Mouse (Mus musculus) ES-Bruce4 (cell line): ENCODE results near the gene Nmb. TPM values are rescaled to one million over a fixed set of nuclear protein-coding genes. Genes with fewer than 3 reads are reported as not detected.

Experiments
- H3K27ac ChIP-seq: 2 replicates; pipeline ENCODE4 v1.5.1; 2012; ENCODE audit warnings: low read length, inconsistent platforms; ENCODE audit not compliant: insufficient read depth
- H3K27me3 ChIP-seq: 2 replicates; pipeline ENCODE4 v1.6.1; 2012; ENCODE audit warnings: mild to moderate bottlenecking, low read length, inconsistent platforms; ENCODE audit not compliant: control insufficient read depth, poor library complexity, insufficient read depth, severe bottlenecking
- H3K36me3 ChIP-seq: 2 replicates; pipeline ENCODE4 v1.6.1; 2012; ENCODE audit warnings: inconsistent platforms, mild to moderate bottlenecking, low read length, moderate library complexity; ENCODE audit not compliant: control insufficient read depth, poor library complexity, insufficient read depth, severe bottlenecking
- H3K4me1 ChIP-seq: one replicate; pipeline ENCODE4 v1.8.1; 2011; ENCODE audit warnings: low read length; ENCODE audit not compliant: control insufficient read depth, insufficient read depth
- H3K4me3 ChIP-seq: 2 replicates; pipeline ENCODE4 v1.5.1; 2011; ENCODE audit warnings: low read depth, mild to moderate bottlenecking, low read length
- H3K9ac ChIP-seq: 2 replicates; pipeline ENCODE4 v1.6.1; 2012; ENCODE audit warnings: low read depth, mild to moderate bottlenecking, inconsistent platforms; ENCODE audit not compliant: poor library complexity, severe bottlenecking
- H3K9me3 ChIP-seq: replicated peaks from 2 replicates; pipeline ENCODE4 v1.6.1; 2012; ENCODE audit warnings: mild to moderate bottlenecking, low read length, inconsistent platforms; ENCODE audit not compliant: control insufficient read depth, poor library complexity, insufficient read depth, severe bottlenecking
- CTCF ChIP-seq: IDR thresholded peaks from one replicate; pipeline ENCODE4 v1.8.1; 2011; ENCODE audit warnings: low read depth, low read length
- EP300 ChIP-seq: IDR thresholded peaks from 2 replicates; pipeline ENCODE4 v1.6.1; 2011; ENCODE audit warnings: low read depth, low read length; ENCODE audit not compliant: insufficient read depth
- POLR2A ChIP-seq: IDR thresholded peaks from one replicate; pipeline ENCODE4 v1.8.1; 2011; ENCODE audit warnings: low read length; ENCODE audit not compliant: insufficient read depth
- polyA plus RNA-seq: library from polyadenylated mRNA; stranded (reverse); fragments of >200 nt; gene quantifications from 2 replicates; pipeline ENCODE4 v1.2.4, GENCODE M21; 2011; ENCODE audit warnings: low read depth; ENCODE audit not compliant: missing spikeins, insufficient read depth, insufficient read length

Gene Nmb
- polyA plus RNA-seq, 1 experiment: 5.2 TPM

- Histone ChIP-seq H3K36me3 (0 out of 2 replicates have a peak, but pooled peaks cover 2% of the 10 kb centered on the region), H3K4me1 (no peaks in the 10 kb centered on the region), H3K9ac (no peak overlapping the region), H3K9me3 (no peaks in the 10 kb centered on the region), H3K27ac (no peak overlapping the region), H3K4me3 (no peak overlapping the region), H3K27me3 (no peaks in the 10 kb centered on the region)
- no peak for TF ChIP-seq POLR2A
- TF ChIP-seq CTCF: no peak
- no peak for TF ChIP-seq EP300
Measured at GRCm38 (mm10) chr7:80903625-80904422, 1.1 kb downstream of the Nmb start.

- TF ChIP-seq POLR2A (no peak), CTCF (no peak), EP300 (no peak)
- peak overlapping the region; percentile 39 for H3K9ac ChIP-seq
- peaks cover 9% of the 10 kb centered on the region for H3K36me3 ChIP-seq
- no peak overlapping the region for H3K27ac ChIP-seq
- no peaks in the 10 kb centered on the region for H3K9me3 ChIP-seq
- H3K4me3 ChIP-seq: peak overlapping the region; percentile 94
- no peaks in the 10 kb centered on the region for H3K27me3 ChIP-seq
- no peaks in the 10 kb centered on the region for H3K4me1 ChIP-seq
Measured at GRCm38 (mm10) chr7:80901541-80902274, 3.2 kb downstream of the Nmb start.

DNA sequence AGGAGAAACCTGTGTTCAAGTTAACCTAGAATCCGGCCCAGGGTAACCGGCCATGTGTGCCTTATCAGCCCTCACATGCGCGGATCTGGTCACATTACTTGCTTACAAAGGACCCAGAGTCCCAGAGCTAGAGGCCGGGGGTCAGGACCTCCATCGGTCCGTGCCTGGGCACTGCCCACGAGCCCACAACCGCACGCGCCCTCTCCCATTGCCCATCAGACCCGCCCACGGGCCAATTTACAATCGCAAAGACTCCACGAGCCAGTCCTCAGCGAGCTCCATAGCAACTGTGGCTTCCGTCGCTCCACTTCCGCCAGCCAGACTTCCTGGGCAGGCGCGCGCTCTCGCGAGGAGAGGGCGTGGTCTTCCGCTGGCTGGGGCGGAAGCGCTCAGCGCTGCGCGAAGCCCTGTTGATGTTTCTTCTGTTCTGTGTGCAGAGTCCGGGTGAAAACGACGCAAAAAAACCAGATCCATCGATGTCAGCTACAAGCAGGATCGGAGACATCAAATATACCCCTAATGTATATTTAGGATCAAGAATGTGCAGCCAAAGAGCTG lies 3.9 kb downstream of the Nmb start, which contains the start of gene Wdr73:
Gene Wdr73 (minus strand): TSS at position 326 of the 558 bp plus-strand sequence.
- Histone ChIP-seq H3K27ac (no peak within 1 kb of the TSS), H3K9ac (peak within 1 kb of the TSS; percentile 84), H3K36me3 (peaks cover 14% of the 10 kb centered on the region), H3K27me3 (no peaks in the 10 kb centered on the region), H3K4me3 (peak within 1 kb of the TSS; percentile 94), H3K4me1 (no peaks in the 10 kb centered on the region), H3K9me3 (no peaks in the 10 kb centered on the region)
- TF ChIP-seq POLR2A (peak; percentile 84), EP300 (no peak)

GRCm38 (mm10) chr7:80897721-80898120 lies 7.2 kb downstream of the Nmb start:
- Histone ChIP-seq H3K36me3 (peaks cover 33% of the 10 kb centered on the region), H3K4me3 (no peak overlapping the region), H3K4me1 (no peaks in the 10 kb centered on the region), H3K9ac (no peak overlapping the region), H3K9me3 (no peaks in the 10 kb centered on the region), H3K27ac (no peak overlapping the region), H3K27me3 (no peaks in the 10 kb centered on the region)
- TF ChIP-seq CTCF: no peak
- no peak for TF ChIP-seq POLR2A
- no peak for TF ChIP-seq EP300

DNA sequence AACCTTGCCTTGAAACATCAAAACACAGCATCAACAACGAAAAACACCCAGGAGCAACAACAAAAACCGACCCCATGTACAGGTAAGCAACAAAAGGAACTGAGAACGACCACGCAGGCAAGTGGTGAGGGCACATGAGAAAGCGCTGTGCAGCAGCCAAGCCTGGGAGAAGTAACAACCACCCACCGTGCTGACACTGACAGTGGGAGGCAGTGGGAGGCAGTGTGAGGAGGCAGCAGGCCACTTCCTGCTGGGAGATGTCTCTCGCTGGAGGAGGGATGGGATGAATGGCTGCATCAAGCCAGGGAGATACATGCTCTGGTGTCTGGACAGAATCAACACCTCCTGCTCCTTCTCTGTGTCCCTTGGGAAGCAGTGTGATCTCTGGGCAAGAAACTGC lies 7.7 kb downstream of the Nmb start:
- Histone ChIP-seq H3K9ac (no peak overlapping the region), H3K9me3 (no peaks in the 10 kb centered on the region), H3K27me3 (no peaks in the 10 kb centered on the region), H3K27ac (no peak overlapping the region), H3K4me3 (no peak overlapping the region), H3K4me1 (no peaks in the 10 kb centered on the region), H3K36me3 (peaks cover 37% of the 10 kb centered on the region)
- no peak for TF ChIP-seq EP300
- TF ChIP-seq POLR2A: no peak
- no peak for TF ChIP-seq CTCF
